Mouse (Mus musculus) gastrocnemius, postnatal 10 days (tissue): ENCODE results near the gene Sema4c. TPM values are rescaled to one million over a fixed set of nuclear protein-coding genes. Genes with fewer than 3 reads are reported as not detected.
A peak's percentile ranks its signal among the peaks of the same experiment; 100 is the strongest.

Experiments used
- DNase-seq: peaks from one replicate; pipeline ENCODE4 v3.0.0; 2021; ENCODE audit warnings: mixed read lengths
- total RNA-seq, 2 experiments: library from RNA; stranded (reverse); gene quantifications; 2 replicates each; pipeline ENCODE4 v1.2.3; 2021

Gene Sema4c
- total RNA-seq, 2 experiments from 2014 or later: 16.3 to 22.4 TPM

GRCm38 (mm10) chr1:36535477-36536396 lies 22.4 kb downstream of the Sema4c start:
- peak; percentile 80 for DNase-seq

- DNase-seq: no peak
Observed at GRCm38 (mm10) chr1:36534595-36535058, 23.5 kb downstream of the Sema4c start.

GRCm38 (mm10) chr1:36533546-36533945 lies 24.6 kb downstream of the Sema4c start:
- no peak for DNase-seq

DNA sequence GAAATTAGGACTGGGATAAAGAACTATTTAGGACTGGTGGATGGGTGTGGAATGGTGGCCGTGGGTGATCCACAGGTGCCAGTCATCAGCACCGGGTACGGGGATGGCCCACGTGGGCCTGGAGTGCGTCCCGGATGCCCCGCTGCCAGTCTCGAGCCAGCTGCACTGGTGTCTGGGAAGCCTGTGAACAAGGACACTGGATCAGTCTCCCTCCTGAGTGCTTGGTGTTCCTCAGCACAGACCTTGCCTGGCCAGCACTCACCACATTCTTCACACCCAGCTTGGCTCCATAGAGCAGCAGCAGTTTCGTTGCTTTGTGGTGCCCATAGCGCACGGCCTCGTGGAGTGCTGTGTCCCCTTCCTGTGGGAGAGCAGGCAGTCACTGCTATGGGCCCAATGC lies 26.7 kb downstream of the Sema4c start:
- DNase-seq: no peak

DNA sequence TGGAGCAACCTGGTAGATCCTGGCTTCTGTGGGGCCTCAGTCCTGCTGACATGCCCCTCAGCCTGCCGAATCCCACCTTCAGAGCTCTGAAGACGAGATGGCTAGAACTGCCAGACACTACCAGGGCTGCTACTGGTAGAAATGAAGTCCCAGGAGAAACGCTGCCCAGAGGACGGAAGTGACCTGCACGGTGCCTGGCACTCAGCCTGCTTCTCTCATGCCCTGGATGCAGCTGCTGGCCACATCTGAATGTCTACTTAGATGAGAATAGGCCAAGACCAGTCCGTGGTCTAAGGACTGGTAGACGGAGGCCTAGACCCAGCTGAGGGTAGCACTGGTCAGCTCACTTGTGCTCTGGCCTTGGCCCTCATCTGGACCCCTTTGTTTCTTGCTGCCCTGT lies 27.2 kb downstream of the Sema4c start:
- no peak for DNase-seq

GRCm38 (mm10) chr1:36530485-36530884 lies 27.7 kb downstream of the Sema4c start:
- no peak for DNase-seq

DNA sequence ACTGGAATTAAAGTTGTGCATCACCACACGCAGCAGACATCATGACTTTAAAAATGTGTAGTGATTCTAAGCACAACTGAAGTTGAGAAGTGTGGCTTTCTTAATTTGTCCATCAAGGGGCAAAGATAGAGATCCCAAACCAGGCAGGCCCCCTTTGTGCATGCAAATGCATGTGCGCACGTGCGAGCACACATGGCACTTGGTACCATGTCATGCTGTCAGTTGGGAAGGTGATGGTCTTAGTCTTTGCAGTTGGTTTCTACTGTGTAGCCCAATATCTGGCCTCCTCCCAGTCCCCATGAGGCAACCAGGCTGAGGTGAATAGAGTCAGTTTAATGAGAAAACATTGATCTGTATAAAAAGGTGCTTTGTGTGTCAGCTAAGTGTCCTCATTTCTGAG lies 28.3 kb downstream of the Sema4c start:
- no peak for DNase-seq

GRCm38 (mm10) chr1:36529274-36529673 lies 28.9 kb downstream of the Sema4c start:
- no peak for DNase-seq

- no peak for DNase-seq
Observed at GRCm38 (mm10) chr1:36528351-36528750, 29.8 kb downstream of the Sema4c start.

- DNase-seq: no peak
Observed at GRCm38 (mm10) chr1:36526903-36527302, 31.2 kb downstream of the Sema4c start.

DNA sequence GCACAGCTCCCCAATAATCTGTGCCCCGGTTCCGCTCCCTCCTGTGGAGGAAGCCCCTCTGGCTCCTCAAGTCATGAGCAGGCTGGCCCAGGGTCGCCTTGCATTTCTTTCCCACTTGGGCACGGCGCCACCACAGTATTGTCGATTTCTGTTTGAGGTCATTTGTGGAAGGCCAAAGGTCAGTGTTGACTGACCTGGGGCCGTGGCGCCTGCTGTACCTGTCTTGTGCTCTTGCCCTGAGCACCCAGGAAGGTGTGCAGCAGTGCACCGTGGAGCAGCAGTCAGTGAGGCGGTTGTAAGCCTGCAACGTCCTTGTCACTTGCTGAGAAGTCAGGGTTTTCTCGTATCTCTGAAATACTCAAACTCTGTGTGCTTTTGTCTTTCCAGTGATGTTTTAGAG lies 32.4 kb downstream of the Sema4c start:
- no peak for DNase-seq

- no peak for DNase-seq
Observed at GRCm38 (mm10) chr1:36524058-36524457, 34.1 kb downstream of the Sema4c start.

DNA sequence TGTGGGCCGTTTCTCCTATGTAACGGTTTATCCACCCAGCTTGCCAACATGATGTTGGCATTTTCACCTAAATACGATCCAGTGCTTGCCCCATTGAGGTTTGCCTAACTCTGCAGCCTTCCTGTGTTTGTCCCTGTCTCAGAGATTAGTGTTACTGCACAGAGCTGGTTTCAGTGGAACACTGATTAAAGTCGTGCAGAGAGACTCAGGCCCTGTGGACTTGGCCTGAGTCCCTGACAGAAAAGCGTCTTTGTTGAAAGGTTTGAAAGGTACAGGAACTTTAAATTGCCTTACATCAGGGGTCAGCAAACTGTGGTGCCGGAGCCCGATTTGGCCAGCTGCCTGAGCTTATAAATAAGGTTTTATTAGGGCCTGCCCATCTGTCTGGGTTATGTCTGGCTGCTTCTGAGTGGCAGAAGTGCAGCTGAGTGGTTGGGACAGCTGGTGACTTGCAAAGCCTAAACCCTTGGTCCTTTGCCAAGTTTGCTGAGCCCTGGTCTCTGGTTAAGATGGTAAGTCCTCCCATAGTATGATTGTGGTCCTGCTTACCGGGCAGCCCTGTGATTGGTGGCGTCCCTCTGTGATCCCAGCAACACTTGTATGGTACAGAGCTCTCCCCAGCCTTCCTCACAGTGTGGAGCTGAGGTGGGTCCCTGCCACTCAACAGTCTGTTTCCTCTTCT lies 34.7 kb downstream of the Sema4c start:
- DNase-seq: no peak

DNA sequence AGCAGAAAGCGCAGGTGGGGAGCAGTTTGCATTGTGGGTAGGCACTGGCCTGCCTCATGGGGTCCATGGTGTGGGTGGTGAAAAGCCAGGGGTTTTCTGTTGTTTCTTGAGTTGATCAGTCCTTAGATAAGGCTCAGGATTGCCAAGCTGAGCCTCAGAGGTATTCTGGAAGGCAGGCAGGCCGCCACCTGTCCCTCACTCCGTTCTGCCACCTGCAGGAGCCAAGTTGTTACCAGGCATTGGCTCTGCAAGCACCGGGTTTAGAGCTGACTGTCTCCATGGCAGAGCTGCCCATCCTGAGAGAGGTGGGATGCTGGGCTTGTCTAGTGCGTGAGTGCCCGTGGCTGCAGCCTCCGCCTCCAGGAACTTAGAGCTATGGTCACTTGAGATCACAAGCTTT lies 35.9 kb downstream of the Sema4c start:
- no peak for DNase-seq

DNA sequence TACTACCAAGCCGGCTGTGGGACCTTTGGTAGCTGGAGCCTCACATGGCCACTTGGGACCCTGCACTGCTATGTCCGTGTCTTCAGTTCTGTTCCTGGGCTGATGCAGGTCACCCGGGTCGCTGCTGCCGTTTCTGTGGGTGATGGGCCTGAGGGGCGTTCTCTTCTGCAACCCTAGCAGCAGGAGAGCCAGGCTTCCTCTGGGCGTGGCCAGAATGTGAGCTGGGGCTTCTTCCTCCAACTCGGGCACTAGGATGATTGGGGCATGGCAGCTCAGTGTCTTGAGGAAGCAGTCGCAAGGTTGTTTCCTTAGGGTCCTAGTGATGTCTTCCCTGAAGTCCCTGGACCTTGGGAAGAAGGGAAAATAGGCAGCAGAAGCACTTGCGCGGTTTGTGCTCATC lies 38.5 kb downstream of the Sema4c start:
- DNase-seq: no peak

DNA sequence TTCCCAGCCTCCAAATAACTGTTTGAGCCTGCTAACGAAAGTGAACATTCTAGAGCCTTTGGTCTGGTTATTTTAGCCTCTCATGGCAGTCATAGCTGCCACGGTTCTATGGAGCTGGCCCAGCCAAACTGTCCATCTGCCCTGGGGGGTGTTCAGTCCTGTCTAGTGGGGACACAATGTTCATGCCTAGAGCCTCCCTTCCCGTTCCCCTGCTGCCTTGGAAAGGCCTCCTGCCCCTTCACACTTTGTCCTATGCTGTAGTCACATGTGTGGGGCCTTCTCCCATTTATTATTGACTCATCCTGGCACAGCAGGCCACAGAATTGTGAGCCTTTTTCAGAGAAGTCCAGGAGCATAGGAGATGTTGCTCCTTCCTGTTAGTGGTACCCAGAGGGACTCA lies 39.9 kb downstream of the Sema4c start:
- no peak for DNase-seq

DNA sequence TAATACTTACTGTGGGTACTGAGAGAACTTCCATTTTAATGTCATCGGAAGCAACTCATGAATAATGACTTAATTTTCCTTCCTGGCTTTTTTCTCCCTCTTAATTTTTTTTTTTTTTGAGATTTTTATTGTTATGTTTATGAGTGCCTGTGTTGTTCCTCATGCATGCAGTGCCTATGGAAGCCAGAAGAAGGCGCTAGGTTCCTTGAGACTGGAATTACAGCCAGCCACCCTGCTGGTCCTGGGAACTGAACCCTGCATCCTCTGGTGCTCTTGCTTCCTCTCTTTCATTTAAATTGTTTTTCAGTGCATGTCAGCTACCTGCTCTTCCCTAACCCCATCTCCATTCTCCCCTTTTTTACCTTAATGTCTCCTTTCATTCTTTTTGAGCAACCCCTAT lies 44.4 kb downstream of the Sema4c start:
- no peak for DNase-seq

GRCm38 (mm10) chr1:36513310-36513709 lies 44.8 kb downstream of the Sema4c start:
- DNase-seq: no peak

GRCm38 (mm10) chr1:36512966-36513280 lies 45.2 kb downstream of the Sema4c start:
- no peak for DNase-seq

- peak; percentile 62 for DNase-seq
Observed at GRCm38 (mm10) chr1:36512089-36512965, 45.8 kb downstream of the Sema4c start.

GRCm38 (mm10) chr1:36511289-36512021 lies 46.7 kb downstream of the Sema4c start, which contains the start of gene Cnnm3:
Gene Cnnm3, plus strand, starts transcription at chr1:36511867.
- DNase-seq: peak; percentile 100

DNA sequence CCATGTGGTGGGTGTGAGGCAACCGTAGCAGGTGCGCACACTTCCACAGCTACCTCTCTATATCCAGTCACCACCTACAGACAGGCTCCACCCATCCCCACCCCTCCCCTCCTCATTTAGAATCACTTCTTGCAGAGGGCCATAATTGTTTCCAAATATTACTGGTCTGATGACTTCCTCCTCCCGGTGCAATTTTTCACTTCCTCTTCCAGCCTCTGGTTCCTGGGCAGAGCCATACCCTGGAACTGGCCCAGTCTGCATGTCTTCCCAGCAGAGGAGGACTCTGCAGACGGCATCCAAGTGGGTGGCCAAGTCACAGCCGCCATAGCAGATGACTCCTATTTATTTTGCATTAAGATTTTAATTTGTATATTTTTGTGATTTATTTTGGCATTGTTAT lies 49.9 kb downstream of the Sema4c start:
- DNase-seq: no peak
